Mouse (Mus musculus): Measurements from ENCODE around the gene Spata2.

DNA sequence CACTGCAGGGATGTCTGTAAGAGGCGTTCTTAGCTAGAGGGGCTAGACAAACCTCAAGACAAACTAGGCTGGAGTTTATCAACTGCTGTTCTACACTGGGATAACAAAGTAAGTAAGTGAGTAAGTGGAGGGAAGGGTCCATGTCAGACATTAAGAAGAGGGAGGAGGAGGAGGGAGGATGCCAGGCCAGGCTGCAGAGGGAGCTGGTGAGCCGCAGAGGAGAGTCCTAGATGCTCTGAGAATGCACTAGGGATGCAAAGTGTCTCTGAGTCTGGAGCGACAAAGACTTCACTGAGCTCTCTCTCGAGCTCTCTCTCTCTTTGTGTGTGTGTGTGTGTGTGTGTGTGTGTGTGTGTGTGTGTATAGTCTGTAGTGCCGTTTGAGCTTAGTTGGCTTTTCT lies 35.6 kb upstream of the Spata2 start:
- TF ChIP-seq POLR2A (IDR thresholded peaks at IDR 0.05; ENCODE audit: insufficient read length, low read depth) (no peak), E2F4 (IDR thresholded peaks at IDR 0.05; ENCODE audit: insufficient read depth) (no peak), MYOD1 (IDR thresholded peaks at IDR 0.05; ENCODE audit: control insufficient read depth in 1 of 3, insufficient read length in 2 of 3, low read depth in 2 of 3) (no peak), POLR2AphosphoS2 (IDR thresholded peaks at IDR 0.05; ENCODE audit: insufficient read length, low read depth) (no peak), CEBPB (IDR thresholded peaks at IDR 0.05; ENCODE audit: insufficient read depth, poor library complexity, severe bottlenecking) (no peak), MAX (IDR thresholded peaks at IDR 0.05; ENCODE audit: low read depth) (no peak)
